Mouse (Mus musculus) telencephalon, adult 2 months (tissue): ENCODE measurements at regions not wholly inside any gene's neighbourhood (a gene's known extent, or its start where the extent isn't known, plus 50 kb on each side); places are given as distances from the start of the nearest gene placed in this dataset.

Experiments used
- DNase-seq: peaks from one replicate; pipeline ENCODE4 v3.0.0-alpha.2; 2011; ENCODE audit warnings: low read depth, low spot score

- DNase-seq: no peak
Measured at GRCm38 (mm10) chr2:133614672-133615071, 62.7 kb downstream of the Bmp2 start.

- DNase-seq: no peak
Measured at GRCm38 (mm10) chr2:133615299-133615698, 63.3 kb downstream of the Bmp2 start.

- DNase-seq: no peak
Measured at GRCm38 (mm10) chr2:133617317-133617835, 65.4 kb downstream of the Bmp2 start.

DNA sequence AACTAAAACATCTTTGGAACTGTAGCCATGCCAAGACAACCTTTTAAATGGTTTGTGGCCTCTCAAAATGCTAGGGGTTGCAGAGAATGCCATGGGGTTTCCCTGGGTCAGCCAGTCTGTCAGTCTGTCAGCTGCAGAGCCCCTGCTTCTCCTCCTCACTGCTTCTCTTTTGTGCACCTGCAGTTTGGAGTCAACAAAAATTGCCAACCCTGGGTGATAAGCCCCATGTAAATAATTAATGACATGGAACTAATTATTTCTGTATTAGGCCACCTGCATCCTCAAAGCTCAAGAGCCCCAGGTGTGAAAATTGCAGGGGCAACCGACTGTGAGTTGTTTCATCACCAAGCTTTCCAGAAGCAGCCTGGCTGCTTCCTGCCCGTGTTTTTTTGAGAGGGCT lies 70.6 kb downstream of the Bmp2 start:
- DNase-seq: no peak

GRCm38 (mm10) chr2:133625542-133625941 lies 73.6 kb downstream of the Bmp2 start:
- DNase-seq: no peak

- DNase-seq: no peak
Measured at GRCm38 (mm10) chr2:133628874-133629273, 76.9 kb downstream of the Bmp2 start.

DNA sequence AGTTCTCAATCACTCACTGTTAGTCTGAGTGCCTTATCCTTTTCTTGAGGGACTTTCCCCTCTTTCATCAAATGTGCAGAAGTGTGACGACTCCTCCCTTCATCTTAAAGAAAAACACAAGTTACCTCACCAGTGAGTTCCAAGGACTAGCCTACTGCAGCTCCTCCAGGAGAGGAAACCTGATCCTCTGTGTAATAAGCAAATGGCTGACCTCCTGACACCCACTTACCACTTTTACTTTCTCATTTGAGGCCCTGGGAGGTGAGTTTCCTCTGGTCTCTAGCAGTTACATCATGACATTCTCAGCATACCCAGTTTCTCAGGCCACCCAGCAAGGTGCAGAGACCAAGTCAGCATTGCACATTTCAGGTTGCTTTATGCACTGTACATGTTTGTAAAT lies 83.5 kb downstream of the Bmp2 start:
- no peak for DNase-seq

DNA sequence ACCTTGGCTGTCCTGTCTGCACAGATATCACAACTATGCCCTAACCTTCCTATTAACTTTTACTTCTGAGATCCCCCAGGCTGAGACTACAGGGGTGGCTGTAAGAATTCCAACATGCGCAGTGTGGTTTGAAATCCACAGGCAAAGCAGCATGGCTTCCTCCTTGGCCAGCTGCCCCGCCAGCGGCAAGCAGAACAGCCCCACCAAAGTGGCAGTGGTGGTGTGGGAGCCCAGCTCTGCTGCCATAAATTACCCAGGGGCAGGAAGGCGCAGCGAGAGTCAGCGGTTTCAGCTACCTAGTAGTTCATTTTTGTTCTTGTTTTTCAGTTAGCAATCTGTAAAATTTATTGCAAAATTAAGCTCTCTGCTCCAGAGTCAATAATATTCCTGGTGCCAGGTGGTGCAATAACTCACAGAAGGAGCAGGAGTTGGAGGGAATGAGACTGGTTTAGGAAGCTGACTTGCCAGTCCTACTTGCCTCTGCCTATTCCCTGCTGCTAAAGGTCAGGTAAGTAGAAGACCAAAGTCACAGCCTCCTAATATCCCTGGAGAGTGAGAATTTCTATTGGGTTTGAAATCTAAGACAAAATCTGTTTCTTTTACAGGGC lies 98.0 kb downstream of the Bmp2 start:
- no peak for DNase-seq

DNA sequence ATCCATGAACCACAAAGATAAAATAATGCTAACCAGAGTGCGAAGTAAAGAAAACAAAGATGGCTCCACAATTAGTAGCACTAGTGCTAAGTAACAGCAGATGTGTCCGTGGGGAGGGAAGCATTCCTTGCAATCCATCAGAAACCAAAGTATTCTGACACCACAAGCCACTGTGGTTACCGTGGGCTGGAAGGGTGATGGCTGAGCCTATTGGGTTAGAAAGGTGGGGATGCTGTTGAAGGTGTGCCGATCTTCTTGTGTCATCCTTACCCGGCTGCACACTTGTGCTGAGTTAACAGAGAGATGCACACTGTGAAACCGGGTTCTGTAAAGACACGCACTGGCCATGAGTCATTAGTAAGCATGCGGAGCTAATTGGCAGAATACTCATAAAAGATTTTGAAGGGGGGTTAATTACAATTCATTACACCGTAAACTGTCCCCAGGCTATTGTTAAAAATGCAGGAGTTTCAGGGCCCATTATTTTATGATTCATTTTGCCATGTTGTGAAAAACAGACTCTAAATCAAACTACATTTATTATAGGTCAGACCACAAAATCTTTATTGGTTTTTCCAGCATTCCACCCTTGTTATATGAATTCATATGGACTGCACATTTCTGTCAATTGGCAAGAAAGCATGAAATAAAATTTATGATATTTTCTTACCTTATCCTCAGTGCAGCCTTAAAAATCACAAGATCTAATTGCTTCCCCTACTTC lies 114.5 kb downstream of the Bmp2 start:
- no peak for DNase-seq

DNA sequence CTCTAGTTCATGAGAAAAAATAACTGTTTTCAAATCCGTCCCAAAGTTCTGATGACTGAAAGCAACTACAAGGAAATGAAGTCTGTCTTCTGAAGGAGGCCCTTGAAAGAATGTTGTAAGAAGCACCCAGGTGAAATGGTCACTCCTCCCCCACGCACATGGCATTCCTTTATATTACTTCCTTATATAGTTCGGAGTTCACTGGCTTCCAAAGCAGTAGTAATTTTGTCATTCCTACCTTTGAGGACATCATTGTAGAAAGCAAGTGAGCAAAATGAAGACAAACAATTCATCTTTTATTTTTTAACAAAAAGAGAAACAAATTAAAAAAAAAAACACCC lies 115.1 kb downstream of the Bmp2 start:
- DNase-seq: no peak

GRCm38 (mm10) chr2:133669821-133670220 lies 117.9 kb downstream of the Bmp2 start:
- no peak for DNase-seq

DNA sequence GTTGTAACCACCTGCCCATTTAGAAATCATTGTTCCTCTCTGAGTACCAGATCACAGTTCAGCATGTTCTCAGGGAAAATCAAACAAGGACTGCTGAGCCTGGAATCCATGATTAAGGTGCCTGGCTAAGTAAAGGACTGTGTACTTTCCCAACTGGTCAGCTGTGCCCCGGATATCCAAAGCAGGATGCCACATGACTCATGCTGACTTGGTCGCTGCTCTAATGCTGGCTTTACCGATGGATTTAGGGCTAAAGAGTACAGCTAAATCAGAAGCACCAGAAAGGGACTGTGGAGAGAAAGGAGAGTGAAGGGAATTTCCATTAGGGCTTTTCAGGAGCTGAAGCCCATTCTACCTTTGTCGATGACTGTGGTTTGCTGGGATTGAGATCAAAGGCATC lies 119.6 kb downstream of the Bmp2 start:
- no peak for DNase-seq

DNA sequence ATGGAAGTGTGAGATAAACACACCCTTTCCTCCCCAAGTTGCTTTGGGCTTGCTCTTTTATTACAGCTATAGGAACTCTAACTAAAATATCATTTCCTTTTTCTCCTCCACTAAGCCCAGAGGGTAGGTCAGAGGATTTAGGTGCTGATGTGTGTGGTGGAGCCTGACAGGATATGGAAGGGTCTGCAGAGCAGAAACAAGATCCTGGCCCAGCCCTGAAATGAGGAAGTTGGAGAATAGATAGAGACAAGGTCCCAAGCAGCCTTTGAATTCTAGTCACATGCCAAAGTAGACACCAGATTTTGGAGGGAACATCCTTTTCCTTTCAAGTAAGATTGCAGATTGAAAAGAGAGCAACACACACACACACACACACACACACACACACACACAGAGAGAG lies 132.4 kb downstream of the Bmp2 start:
- DNase-seq: no peak

- DNase-seq: no peak
Measured at GRCm38 (mm10) chr2:133688121-133688787, 136.3 kb downstream of the Bmp2 start.

- no peak for DNase-seq
Measured at GRCm38 (mm10) chr2:133688788-133689155, 136.8 kb downstream of the Bmp2 start.

DNA sequence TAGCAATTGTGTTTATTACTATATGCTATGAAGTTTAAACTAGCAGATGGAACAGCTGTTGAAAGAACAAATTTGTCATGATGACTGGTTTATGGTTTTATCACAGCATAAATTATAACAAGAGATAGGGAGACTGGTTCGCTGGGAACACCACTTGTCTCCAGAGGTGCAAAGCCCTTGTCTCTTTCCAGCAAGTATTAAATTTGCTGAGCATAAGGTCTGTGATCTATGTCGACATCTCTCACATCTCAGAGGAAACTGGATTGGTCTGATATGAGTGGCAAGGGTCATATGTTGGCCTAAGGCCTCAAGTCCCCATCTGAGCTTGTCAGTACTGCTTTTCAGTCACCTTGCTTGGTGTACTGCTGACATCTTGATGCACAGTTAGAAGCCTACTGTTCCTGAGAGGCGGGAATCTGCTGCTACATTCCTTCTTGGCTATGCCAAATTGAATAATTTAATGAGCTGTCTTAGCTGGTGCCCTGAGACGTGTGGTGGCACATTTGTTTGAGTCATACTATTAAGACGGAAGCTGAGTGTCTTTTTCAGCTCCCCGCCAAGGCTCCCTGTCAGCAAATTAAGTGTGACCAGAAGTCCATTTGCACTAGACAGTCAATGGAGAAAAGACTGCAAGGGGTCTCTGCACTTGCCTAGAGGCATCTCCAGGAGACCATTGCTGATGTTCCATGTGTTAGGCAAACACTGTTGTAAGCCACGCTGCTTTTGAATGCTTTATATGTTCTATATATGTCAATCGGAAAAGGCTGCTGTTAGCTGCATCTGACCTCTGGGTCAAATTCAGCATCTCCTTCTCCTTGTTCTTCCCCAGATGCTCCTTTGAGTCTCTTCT lies 157.0 kb downstream of the Bmp2 start:
- no peak for DNase-seq

- DNase-seq: no peak
Measured at GRCm38 (mm10) chr2:133716243-133716642, 164.3 kb downstream of the Bmp2 start.

DNA sequence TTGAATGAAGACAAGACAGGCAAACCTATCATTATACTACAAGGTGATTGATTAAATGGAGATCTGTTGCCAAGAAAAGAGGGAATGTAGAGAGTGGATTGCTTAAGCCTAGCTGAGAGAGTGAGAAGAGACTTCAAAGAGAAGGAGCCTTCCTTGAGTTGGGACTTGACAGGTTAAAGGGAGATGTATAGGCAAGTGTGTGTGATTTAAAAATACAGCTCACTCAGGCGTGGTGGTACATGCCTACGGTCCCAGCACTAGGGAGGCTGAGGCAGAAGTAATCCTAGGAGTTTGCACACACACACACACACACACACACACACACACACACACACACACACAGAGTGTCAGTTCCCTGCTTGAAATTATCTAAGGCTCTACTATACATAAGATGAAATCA lies 165.1 kb downstream of the Bmp2 start:
- no peak for DNase-seq

DNA sequence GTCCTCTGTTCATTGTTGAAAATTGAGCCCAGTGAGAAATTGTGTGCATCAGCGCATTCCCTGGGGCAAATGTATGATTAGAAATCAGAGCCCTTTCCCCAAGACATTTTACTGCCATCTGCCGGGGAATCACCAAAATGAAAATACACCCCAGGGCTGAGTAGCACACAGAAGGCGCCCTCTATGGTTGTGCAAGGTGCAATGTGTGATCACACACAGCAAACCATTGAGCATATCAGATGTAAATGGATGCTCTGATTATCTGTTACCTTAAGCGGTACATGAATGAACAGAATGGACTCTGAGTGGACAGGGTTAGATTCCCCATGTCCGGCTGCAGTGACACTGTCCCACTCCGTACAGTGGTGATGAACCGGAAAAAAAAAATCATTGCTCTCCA lies 172.4 kb downstream of the Bmp2 start:
- DNase-seq: no peak

DNA sequence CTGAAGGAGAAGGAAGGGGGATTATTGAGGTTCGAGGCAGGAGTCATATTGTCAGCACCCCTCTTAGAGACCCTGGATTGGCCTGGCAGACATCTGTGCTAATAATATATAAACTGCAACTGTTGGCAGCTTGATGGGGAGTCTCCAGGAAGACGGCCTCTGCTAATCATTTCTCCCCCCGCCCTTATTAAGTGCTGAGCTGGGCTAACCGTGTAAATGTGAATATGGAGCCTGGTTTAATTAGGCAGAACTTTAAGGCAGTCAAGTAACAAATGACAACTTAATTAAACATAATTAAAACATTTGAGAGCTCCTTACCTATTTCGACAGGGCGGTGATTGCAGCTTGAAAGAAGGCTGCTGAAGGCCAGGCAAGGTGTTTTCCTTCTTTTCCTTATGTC lies 172.8 kb downstream of the Bmp2 start:
- DNase-seq: no peak

DNA sequence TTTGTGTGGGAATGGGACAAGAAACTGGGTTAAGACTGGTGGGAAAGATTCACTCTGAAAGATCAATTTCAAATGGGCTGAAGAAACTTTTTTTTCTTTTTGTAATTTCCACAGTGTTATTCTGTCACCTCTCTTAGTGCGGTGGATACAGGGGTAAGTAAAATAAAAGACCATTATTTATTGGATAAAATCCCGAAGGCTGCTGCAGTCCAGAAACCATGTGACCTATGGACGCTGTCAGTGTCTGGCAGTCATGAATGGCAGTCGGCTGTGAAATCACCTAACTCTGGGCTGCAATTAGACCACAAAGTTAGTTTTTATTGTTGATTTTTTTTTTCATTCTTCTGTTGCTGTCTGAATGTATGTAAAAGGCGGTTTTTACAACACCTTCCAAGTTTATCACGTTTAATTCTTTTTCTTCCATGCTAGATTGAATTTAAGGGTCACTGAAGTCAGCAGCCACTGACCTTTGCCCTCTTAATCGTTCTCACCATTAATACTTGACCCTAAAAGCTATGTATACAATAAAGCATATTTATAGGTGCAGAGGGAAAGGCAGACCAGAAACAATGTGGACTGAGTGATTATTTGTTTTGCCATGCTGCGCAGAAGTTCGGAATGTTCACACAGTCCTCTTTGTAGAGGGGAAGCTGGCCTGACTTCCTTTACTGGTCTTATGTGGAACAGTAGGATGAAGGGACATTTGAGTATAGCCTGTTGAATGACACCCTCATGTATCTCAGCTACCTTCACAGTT lies 182.7 kb downstream of the Bmp2 start:
- no peak for DNase-seq
